Mouse (Mus musculus) left cerebral cortex, adult 8-10 months (tissue): ENCODE data around the gene Raver1. TPM values are rescaled to one million over a fixed set of nuclear protein-coding genes. Genes with fewer than 3 reads are reported as not detected.

Experiments used
- DNase-seq, 2 experiments: peaks; one replicate each; pipeline ENCODE4 v3.0.0; 2022; ENCODE audit warnings: low spot score in 2 of 2
- total RNA-seq, 4 experiments: library from RNA; stranded (reverse); gene quantifications; 2 replicates each; pipeline ENCODE4 v1.2.4; 2022

Gene Raver1
- total RNA-seq, 4 experiments from 2014 or later: 24.4 to 30.0 (median 26.6) TPM

DNA sequence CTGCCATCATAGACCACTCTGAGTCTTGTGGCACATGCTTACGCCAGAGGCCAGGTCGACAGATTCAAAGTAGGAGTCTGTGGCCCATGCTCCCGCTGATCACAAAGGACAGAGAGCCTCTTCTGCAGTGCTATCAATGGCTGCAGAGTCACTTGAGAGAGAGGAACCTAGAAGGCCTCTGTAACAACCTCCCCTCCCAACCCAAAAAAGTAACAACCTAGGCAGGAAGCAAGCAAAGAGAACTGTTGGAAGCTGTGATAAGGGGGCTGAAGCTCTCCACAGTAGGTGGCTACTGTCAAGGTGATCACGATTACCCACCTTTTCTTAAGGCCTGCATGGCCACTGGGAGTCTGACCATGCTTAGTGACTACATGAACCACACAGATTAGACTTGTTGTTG is 48.2 kb downstream of the Raver1 start:
- DNase-seq: no peak

DNA sequence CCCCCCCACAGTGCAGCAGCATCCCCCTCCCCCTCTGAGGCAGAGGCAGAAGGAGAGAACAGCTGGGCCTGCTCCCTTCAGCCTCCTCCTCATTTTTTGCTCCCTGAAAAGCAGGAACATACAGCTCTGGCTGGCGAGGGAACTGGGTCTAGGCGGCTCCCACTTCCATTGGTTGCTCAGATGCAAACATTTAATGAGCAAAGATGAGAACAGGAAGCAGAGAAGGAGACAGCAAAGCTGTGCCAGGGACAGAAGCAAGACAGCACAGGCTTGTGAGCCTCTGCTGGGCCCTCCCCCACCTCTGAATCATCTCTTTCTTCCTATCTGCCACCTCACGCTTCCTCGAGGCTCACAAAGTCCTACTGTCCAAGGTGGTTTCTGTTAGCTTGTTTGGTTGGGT is 50.5 kb downstream of the Raver1 start:
- peak; percentile 50 to 91 for DNase-seq

- DNase-seq: no peak
Measured at GRCm38 (mm10) chr9:21039779-21040178, 52.0 kb downstream of the Raver1 start.

DNA sequence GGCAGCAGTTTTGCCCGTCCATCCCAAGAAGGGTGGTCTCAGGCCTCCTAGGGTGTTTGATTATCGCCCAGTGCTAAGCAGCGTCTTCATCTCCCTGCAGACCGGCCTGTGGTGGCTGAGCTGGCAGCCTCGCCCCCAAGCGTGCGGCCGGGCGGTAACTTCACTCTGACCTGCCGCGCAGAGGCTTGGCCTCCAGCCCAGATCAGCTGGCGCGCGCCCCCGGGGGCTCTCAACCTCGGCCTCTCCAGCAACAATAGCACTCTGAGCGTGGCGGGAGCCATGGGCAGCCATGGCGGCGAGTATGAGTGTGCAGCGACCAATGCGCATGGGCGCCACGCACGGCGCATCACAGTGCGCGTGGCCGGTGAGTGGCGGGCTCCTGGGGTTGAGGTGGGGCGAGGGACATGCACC is 54.3 kb downstream of the Raver1 start:
- DNase-seq: peak; percentile 35 to 52

GRCm38 (mm10) chr9:21036666-21037065 is 55.1 kb downstream of the Raver1 start:
- DNase-seq: peak in 1 of 2 experiments; percentile 18

DNA sequence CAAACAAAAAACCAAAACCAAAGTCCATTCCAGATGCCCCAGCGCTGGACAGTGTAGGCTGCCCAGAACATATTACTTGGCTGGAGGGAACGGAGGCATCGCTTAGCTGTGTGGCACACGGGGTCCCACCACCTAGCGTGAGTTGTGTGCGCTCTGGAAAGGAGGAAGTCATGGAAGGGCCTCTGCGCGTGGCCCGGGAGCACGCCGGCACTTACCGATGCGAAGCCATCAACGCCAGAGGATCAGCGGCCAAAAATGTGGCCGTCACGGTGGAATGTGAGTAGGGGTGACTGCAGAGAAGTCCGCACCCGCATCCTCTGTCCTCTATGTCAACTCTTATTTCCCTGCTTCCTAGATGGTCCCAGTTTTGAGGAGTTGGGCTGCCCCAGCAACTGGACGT is 55.6 kb downstream of the Raver1 start:
- DNase-seq: no peak

GRCm38 (mm10) chr9:21035586-21035985 is 56.2 kb downstream of the Raver1 start:
- DNase-seq: no peak

DNA sequence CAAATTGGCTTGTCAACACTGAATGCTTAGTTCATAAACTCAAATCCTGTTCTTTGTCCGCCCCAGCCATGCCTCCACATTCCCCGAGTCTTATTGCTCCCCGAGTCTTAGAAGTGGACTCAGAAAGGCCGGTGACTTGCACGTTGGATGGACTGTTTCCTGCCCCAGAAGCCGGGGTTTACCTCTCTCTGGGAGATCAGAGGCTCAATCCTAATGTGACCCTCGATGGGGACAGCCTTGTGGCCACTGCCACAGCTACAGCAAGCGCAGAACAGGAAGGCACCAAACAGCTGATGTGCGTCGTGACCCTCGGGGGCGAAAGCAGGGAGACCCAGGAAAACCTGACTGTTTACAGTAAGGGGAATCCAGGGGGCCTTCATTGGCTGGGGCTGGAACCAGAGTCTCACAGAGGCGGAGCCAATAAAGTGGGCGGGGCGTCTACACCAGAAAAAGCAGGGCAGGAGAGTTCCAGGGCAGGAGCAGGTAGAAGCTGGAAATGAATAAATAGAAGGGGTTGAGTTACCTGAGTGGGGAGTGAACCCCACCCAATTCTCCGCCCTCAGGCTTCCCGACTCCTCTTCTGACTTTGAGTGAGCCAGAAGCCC is 57.2 kb downstream of the Raver1 start:
- DNase-seq: no peak

GRCm38 (mm10) chr9:21033136-21033535 is 58.7 kb downstream of the Raver1 start:
- peak; percentile 59 to 70 for DNase-seq

DNA sequence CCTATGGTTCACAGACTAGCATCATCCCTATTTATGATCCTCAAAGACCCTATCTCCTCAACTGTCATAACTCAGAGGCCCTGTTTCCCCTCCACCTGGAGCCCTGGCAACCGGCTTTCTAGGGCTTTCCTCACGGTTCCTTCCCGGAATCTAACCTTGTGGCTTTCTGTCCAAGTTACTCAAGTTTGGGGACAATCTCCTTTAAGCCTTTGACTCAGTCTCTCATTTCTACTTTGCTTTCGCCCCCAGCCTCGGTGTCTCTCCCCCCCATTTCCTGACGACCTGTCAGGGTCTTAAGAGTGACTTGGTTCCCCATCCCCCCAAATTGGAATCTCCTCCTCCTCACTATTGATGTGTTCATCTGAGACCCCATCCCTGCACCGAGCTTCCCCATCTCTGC is 59.3 kb downstream of the Raver1 start:
- DNase-seq: no peak

DNA sequence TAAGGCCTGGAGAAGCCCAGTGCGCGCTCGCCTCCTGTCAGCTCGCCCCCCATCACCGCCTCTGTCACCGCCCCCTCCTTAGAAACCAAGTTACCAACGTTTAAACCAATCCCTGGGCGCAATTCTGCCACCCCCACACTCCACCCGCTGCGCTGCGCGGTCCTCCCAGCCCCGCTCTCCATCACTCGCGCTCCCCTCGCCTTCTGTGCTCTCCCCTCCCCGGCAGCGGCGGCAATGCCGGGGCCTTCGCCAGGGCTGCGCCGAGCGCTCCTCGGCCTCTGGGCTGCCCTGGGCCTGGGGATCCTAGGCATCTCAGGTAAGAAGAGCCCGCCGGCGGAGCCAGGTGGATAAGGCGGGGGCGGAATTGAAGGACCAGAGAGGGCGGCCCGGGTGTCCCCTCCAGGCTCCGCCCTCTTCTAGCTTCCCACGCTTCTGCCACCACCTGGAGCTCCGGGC is 59.9 kb downstream of the Raver1 start, which contains the start of gene Icam5:
Icam5 (plus strand) TSS at position 178 of the 456 bp plus-strand sequence.
- peak in 1 of 2 experiments; percentile 87 for DNase-seq

- peak; percentile 76 to 87 for DNase-seq
Measured at GRCm38 (mm10) chr9:21031251-21031895, 60.4 kb downstream of the Raver1 start.

- DNase-seq: peak; percentile 64 to 76
Measured at GRCm38 (mm10) chr9:21030781-21031250, 61.0 kb downstream of the Raver1 start.

- no peak for DNase-seq
Measured at GRCm38 (mm10) chr9:21030055-21030600, 61.7 kb downstream of the Raver1 start.

DNA sequence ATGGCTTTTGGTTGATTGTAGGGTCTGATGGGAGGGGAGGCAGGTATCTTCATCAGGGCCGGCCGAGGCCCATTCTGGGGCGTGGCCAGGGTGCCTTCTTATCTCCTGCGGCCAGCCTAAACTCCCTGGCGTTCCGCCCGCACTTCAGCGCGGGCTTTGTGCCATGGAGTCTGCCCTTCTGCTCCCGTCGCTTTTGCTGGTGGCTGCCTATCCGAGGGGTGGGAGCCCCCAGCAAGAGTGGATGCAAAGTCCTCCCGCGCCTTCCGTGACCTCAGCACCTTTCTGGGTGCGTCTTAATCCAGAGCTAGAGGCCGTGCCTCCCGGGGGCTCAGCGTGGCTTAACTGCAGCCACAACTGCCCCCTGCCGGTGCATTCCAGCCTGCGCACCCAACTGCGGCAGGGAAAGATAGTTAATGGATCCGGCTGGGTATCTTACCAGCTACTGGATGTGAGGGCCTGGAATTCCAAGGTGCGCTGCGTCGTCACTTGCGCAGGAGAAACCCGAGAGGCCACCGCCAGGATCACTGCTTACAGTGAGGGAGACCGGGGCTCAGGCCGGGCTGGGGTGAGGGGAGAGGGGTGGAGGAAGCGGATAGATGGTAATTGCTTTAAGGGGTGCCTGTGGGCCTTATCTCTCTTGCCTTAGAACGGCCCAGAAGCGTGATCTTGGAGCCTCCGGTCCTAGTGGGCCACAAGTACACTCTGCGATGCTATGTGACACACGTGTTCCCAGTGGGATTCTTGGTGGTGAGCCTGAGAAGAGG is 62.3 kb downstream of the Raver1 start, which contains the start of gene Icam4:
Icam4 (plus strand) TSS at position 83 of the 764 bp plus-strand sequence.
- DNase-seq: peak; percentile 56 to 67

DNA sequence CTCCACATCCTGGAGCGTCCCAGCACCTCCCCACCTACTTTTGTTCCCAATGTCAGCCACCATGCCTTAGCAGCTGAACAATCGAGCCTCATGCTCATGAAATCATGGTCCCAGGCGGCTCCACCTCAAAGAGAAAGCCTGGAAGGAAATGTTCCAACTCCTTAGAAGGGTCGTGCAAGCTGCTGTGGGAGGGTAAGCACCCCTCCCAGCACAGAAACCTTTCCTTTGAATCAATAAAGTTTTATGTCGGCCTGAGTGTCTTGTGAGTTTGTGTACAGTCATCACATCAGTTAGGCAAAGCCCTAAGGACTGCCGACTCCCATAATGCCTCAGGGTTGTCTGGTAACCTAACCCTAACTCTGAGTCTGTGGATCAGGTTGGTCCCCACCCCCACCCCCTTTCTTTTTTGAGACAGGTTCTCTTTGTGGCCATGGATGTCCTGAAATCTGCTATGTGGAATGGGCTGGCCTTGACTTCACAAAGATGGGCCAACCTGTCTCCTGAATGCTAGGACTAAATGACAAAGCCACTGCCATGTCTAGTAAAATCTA is 63.2 kb downstream of the Raver1 start:
- no peak for DNase-seq

DNA sequence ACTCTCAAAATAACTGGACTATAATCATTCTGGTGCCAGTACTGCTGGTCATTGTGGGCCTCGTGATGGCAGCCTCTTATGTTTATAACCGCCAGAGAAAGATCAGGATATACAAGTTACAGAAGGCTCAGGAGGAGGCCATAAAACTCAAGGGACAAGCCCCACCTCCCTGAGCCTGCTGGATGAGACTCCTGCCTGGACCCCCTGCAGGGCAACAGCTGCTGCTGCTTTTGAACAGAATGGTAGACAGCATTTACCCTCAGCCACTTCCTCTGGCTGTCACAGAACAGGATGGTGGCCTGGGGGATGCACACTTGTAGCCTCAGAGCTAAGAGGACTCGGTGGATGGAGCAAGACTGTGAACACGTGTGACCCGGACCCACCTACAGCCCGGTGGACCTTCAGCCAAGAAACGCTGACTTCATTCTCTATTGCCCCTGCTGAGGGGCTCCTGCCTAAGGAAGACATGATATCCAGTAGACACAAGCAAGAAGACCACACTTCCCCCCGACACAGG is 64.0 kb downstream of the Raver1 start:
- DNase-seq: no peak

- no peak for DNase-seq
Measured at GRCm38 (mm10) chr9:21026849-21027248, 65.0 kb downstream of the Raver1 start.

GRCm38 (mm10) chr9:21025258-21025810 is 66.5 kb downstream of the Raver1 start:
- DNase-seq: no peak
